Mouse (Mus musculus): Measurements from ENCODE around the gene Glis3.
A peak's percentile ranks its signal among the peaks of the same experiment; 100 is the strongest.

Gene Glis3

DNA sequence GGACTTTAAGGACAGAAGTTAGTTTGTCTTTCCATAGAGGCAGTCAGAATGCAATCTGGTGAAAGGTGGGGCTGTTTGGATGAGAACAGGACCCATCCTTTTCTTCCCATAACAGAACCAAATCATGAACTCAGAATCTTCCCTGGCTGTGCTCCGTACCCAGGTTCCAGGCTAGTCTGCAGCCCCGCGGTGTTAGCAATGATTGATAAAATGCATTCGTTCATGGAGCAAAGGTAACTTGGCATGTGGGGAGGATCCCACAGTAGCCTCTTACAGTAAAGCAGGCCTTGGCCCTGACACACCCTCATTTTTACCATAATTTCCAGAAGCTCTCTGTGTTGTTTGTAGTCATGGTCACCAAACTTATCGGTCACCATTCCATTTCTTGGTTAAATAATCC lies 152.4 kb downstream of the Glis3 start:
- DNase-seq, result no peak

DNA sequence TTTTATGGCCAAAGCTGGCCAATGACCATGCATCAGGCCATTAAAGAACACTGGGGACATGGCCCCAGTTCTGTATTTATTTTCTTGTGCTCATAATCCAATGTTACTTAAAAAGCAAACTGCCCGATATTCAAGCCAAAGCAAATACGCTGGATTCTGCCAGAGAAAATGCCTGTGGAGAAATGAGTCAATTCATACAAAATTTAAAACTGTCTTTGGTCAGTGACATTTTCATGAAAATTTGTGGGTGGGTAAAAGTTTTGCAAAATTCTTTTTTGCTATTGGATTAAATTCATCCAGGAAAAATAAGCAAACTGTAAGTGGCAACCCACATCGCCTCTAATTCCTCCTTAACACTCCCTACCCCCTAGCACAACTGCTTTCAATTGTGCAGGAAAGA lies 154.5 kb downstream of the Glis3 start:
- no peak for DNase-seq

GRCm38 (mm10) chr19:28522289-28522688 lies 157.6 kb downstream of the Glis3 start:
- no peak for DNase-seq

GRCm38 (mm10) chr19:28520761-28521181 lies 159.1 kb downstream of the Glis3 start:
- no peak for DNase-seq

DNA sequence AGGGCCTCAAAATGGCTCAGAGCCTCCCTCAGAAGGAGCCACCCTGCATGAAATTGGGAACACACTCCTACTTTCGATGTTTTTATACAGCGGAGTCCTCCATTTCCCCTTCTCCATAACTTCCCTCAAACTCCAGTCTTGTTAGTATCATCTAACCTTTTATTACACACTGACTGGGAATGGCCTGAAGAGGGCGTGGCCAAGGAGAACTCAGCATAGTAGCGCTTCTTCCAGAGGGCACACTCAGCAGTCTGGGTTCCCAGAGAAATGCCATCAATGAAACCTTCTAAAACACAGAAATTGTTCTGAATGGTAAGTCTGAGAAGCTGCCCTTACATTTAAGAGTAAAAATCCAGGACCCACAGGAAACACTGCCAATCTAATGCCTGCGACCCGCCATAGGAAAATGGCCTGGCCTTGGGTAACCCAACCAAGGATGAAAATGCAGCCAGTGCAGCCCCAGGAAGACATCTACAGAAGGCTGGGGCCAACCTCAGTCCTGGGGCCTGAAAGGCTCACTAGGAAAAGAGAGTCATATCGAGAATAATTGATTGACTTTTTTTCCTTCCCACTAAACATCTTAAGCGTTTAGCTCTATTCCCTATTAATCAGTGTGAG lies 159.6 kb downstream of the Glis3 start:
- DNase-seq, result no peak

- DNase-seq, result no peak
These were observed 160.6 kb downstream of the Glis3 start for GRCm38 (mm10) chr19:28519296-28519695.

DNA sequence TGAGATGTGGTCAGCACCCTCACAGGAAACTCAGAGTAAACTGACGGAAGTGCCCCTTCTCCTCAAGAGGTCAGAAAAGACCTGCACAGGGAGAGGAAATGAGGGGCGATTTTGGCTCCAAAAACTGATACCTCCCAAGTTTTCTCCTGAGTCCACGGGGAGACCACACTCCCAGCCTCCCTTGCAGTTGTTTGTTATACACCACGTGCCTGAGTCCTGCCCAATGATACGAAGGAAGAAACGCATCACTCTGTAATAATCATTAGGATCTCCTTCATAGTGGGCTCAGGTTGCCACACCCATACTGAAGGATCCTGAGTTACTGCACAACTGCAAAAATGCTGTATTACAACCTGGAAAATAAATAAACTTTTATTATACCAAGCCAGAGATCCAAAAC lies 161.0 kb downstream of the Glis3 start:
- DNase-seq, result no peak

DNA sequence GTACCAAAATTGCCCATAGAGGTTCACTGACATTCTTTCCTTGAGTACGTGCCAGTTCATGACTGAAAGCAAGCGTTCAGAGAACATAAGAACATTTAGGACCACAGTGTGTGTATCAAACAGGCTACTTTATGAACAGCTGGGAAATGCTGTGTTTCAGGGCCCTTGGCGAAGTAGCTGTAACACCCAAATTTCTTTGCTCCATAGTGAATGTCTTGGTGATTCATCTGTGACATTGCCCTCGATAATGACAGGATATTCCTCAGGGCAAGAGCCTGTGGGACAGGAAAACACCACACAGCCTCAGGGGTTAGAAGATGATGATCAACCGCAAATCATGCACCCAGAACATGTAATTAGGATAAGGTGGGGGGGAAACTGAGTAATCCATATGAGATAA lies 161.6 kb downstream of the Glis3 start:
- no peak for DNase-seq

DNA sequence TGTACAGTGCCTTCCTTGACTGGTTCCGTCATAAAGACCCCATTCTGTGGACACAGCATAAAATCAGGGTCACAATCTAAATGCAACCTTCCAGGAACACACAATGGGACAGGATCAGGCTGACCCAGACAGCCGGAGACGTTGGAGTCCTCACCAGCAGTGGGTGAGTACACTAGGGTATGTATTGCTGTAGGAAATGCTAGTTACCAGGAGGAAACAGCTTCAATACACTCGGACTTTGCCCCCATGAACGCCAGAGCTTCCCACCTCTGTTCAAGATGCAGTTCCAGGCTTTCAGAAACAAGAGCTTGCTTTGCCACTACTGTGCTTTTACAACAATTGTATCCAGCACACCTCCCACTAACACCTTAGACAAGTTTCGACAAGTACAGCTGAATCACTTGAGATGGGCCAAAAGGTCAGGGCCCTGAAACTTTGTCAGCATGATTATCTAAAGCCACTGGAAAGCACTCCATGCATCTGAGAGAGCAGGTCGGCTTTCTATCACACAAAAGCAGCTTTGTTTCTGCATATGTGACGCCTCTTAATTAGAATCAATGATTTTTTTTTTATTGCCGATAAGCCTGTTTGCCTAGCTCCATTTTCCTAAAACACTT lies 162.3 kb downstream of the Glis3 start:
- DNase-seq, result no peak

DNA sequence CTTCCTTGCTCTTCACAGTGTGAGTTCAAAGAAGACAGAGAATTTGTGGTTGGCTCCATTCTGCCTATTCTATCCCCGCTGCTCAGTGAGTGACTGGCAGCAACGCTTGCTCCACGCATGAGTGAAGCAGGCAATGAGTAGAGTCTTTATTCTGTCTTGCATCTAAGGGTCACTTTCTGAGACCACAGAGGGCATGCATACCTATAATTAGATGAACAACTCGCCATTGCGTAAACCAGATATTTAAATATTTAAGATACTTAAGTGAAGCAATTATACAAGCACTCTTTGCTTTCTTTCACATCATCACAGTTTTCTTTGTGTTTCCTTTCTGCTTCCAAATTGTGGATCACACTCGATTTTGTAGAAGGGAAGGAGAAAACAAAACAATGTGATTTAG lies 163.4 kb downstream of the Glis3 start:
- no peak for DNase-seq

- no peak for DNase-seq
These were observed 167.4 kb downstream of the Glis3 start for GRCm38 (mm10) chr19:28512475-28512874.

- no peak for DNase-seq
These were observed 168.0 kb downstream of the Glis3 start for GRCm38 (mm10) chr19:28511910-28512309.

GRCm38 (mm10) chr19:28505376-28505775 lies 174.5 kb downstream of the Glis3 start:
- DNase-seq, result no peak

DNA sequence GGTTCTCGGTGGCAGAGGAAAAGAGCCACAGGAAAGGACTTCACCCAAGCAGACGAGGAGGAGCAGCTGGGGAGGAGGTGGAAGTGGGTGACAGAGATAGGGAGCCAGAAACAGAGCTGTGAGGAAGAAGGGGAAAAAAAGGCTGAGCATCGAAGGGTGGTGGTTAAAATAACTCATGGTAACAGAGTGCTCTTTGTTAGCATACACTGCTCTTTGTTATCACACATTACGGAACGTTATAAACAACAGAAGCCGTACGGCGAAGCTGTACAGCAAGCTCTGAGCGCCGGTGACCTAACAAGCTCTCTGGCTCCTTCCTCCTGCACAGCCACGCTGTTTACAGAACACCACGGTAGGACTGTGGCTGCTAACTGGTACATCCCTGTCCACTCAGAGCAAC lies 176.9 kb downstream of the Glis3 start:
- peak; percentile 90 for DNase-seq

DNA sequence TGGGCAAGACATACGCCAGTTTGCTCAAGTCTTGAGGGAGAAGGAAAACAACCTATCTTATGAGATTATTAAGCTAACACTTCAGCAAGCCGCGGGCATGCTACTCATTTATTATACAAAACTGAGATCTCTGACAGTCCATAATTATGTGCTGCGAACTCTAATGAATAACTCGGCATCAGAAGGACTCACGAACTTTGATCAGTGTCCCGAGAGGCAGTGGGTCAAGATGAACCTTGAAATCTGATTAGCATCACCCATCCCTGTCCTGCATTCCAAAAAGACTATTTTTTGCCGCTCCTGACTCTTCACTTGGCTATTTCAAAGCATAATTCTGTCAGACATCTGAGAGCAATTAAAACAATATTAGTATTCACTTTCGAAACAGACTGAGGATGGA lies 178.9 kb downstream of the Glis3 start:
- no peak for DNase-seq

DNA sequence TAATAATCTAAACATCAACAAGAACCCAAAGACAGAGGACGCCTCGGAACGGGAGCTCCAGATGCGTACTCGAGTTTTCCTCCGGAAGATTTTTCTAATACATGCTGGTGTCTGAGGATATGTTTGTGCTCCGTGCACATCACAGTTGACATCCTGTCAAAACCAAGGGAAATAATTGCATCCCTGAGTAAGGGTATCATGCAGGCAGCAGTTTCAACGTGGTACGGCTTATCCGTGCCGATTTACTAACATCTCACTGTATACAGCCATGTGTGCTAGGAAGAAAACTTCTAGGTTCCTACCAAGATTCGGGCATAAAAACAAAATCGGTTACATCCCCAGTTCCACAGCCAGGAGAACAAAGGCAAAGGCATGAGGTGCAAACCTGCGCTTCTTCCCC lies 179.4 kb downstream of the Glis3 start:
- no peak for DNase-seq

DNA sequence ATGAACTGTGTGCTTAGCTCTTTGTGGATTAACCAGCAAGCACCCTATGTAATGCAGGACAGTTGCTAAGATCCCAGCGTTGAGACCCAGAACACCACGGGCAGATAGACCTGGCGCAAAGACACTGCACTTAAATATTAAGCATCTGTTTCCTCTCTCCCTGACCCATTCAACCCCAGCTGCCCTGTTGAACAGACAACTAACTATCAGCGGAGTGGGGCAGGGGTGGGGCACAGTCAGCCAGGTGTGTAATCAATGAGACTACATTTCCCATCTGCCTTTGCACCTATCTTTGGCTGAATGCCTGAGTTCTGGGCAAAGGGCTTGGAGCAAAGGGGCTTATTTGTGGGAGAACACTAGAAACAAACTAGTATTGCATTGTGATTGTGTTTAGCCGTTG lies 180.1 kb downstream of the Glis3 start:
- no peak for DNase-seq

DNA sequence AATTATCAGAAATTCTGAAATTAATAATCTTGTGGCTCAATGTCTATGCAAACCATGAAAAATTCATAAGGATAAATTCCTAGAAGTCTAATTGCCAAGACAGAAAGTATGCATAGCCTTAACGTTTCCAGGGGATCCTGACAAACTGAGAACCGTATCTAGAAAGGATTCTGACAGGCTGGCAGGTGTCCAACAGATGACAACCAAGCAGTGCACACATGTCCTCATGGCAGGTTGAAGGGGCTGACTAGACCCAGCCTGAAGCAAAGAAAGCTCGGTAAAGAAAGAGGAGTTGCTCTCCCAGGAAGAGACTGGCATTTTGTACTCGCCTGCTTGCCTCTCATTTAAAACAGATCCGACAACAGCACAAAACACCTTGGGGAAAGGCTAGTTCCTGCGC lies 184.0 kb downstream of the Glis3 start:
- no peak for DNase-seq

DNA sequence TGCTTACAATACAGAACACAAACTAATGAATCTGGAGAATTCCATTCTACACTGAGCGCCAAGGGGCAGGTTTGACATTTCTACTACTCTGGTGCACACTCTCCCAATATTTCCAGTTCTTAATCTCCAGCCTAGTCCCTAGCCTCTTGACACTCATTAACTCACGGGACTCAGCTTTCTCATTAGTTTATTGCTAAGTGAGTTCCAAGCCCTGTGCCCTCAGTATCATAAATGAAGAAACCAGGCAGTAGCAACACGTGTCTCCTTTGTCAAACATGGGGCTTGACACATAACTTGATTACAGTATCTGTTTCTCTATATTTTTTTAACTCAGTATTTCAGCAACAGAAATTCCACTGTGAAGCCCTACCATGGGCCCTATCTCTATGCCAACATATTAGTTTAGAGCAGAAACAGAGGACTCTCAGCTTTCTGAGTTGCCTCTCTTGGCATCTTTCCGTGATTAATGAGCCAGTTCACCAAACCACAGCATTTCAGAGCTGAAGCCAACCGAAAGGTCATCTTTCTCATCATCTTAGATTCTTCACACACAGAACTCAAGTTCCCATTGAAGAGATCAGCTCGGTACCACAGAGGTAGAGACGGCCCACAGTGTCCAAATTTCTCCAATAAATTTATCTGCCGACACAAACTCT lies 186.1 kb downstream of the Glis3 start:
- no peak for DNase-seq

GRCm38 (mm10) chr19:28478055-28478454 lies 201.8 kb downstream of the Glis3 start:
- DNase-seq, result no peak

GRCm38 (mm10) chr19:28477326-28477863 lies 202.5 kb downstream of the Glis3 start:
- DNase-seq, result no peak

DNA sequence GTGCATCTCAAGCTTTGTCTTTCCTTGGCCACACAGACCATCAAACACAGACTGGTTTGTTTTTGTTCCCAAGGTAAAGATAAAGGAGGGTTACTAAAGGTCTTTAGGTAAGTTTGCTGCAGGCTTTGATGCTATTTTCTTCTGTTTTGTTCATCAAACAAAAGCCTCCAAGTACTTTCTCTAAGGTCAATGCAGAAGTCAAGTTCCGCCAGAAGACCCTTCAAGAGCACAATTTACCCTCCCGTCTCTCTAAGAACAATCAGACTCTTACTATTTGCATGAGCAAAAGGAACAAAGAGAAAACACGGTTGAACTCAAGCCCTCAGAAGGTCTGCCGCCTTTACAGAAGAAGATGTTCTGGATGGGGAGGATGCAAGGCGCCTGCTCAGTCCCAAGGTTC lies 206.3 kb downstream of the Glis3 start:
- DNase-seq, result no peak

DNA sequence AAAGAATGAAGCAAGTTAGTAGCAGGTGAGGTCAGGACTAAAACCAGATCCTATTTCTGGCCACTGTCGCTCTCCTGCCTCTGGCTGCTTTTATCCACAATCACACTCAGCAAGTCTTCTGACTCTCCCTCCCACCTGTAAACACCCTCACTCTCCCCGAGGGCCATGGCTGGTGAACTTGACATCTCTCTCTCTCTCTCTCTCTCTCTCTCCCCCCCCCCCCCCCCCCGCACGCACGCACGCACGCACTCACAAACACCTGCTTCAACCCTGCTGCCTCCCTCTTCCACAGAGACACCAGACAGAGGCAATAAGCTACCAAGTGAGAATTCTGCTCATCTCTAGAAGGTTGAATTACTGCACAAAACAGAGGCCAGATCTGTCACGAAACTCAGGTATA lies 208.7 kb downstream of the Glis3 start:
- DNase-seq, result no peak

- no peak for DNase-seq
These were observed 214.1 kb downstream of the Glis3 start for GRCm38 (mm10) chr19:28465779-28466178.

All from right cerebral cortex, adult 18-20 months (tissue).